ENCODE assay signal across 8 mouse cellular contexts in genomic region chr16:92511773-92512391, GRCm38 (mm10). TPM values are rescaled to one million over a fixed set of nuclear protein-coding genes. Genes with fewer than 3 reads are reported as not detected.
DNase-seq lines count a peak whose midpoint lies in the region; ATAC-seq and TF ChIP-seq lines count a peak whose summit lies in the region.

No protein-coding gene starts in this region.

- H3K9me3 ChIP-seq in forebrain, embryonic 13.5 days (replicated peaks) = no peaks in the 10 kb centered on the region

- 21% methylated on average over 5 of the region's 5 CpGs for whole genome bisulfite sequencing in cerebellum, adult 2 months
- 47% methylated on average over 5 of the region's 5 CpGs for WGBS in forebrain, embryonic 13.5 days

- no peak overlapping the region for H3K4me3 ChIP-seq in cerebellum, adult 2 months (replicated peaks; ENCODE audit: insufficient read depth, low read depth, low read length)
- H3K4me3 ChIP-seq in testis, adult 2 months (ENCODE audit: control insufficient read depth, low read depth, low read length) = peak overlapping the region; percentile 60
- H3K4me3 ChIP-seq in forebrain, embryonic 13.5 days = no peak overlapping the region

- DNase-seq in cerebellum, adult 2 months = peak in 1 of 2 experiments; percentile 21
- DNase-seq in cerebellum, adult 11-12 months = no peak
- DNase-seq in testis, postnatal 14 days (ENCODE audit: low spot score) = no peak
- DNase-seq in urinary bladder, postnatal 4 days (ENCODE audit: low spot score in 2 of 2) = no peak
- no peak for DNase-seq in spleen, postnatal 14 days (ENCODE audit: low spot score in 2 of 2)

- no peaks in the 10 kb centered on the region for H3K36me3 ChIP-seq in testis, adult 2 months (ENCODE audit: control insufficient read depth, insufficient read depth, low read length)
- no peaks in the 10 kb centered on the region for H3K36me3 ChIP-seq in forebrain, embryonic 13.5 days (ENCODE audit: poor library complexity, severe bottlenecking)

- no peak overlapping the region for H3K4me2 ChIP-seq in forebrain, embryonic 13.5 days

- peak; percentile 54 for TF ChIP-seq CTCF in cerebellum, adult 2 months (IDR thresholded peaks at IDR 0.05; ENCODE audit: borderline replicate concordance, insufficient read depth, low read depth, low read length)
- TF ChIP-seq CTCF in testis, adult 2 months (IDR thresholded peaks at IDR 0.05; ENCODE audit: control insufficient read depth, insufficient read depth, insufficient replicate concordance, low read depth, low read length) = peak; percentile 38; the same call in 1 of the 2 replicates

- H3K9ac ChIP-seq in forebrain, embryonic 13.5 days = no peak overlapping the region

- no peak for TF ChIP-seq POLR2A in cerebellum, adult 2 months (IDR thresholded peaks at IDR 0.05; ENCODE audit: borderline replicate concordance, insufficient read depth, low read length)
- peak; percentile 27; the same call in 1 of the 2 replicates for TF ChIP-seq POLR2A in testis, adult 2 months (IDR thresholded peaks at IDR 0.05; ENCODE audit: control insufficient read depth, low read depth, low read length)

- no peaks in the 10 kb centered on the region for H3K27me3 ChIP-seq in cerebellum, adult 2 months (ENCODE audit: control insufficient read depth, insufficient read depth, low read length)
- no peaks in the 10 kb centered on the region for H3K27me3 ChIP-seq in testis, adult 2 months (ENCODE audit: control insufficient read depth, insufficient read depth, low read length)
- H3K27me3 ChIP-seq in forebrain, embryonic 13.5 days = no peaks in the 10 kb centered on the region

- peak; percentile 54 for ATAC-seq in forebrain, embryonic 13.5 days
- peak; percentile 70 for ATAC-seq in megakaryocyte, adult 5-6 weeks (ENCODE audit: poor library complexity, severe bottlenecking)

- no peak overlapping the region for H3K27ac ChIP-seq in cerebellum, adult 2 months (ENCODE audit: insufficient read depth, low read length)
- H3K27ac ChIP-seq in testis, adult 2 months (ENCODE audit: control insufficient read depth, insufficient read depth, low read depth, low read length) = no peak overlapping the region
- peak overlapping the region; percentile 36 for H3K27ac ChIP-seq in forebrain, embryonic 13.5 days

- H3K4me1 ChIP-seq in cerebellum, adult 2 months (ENCODE audit: control insufficient read depth, insufficient read depth, low read length) = 0 out of 2 replicates have a peak, but pooled peaks cover 2% of the 10 kb centered on the region
- no peaks in the 10 kb centered on the region for H3K4me1 ChIP-seq in testis, adult 2 months (ENCODE audit: control insufficient read depth, insufficient read depth, low read length)
- H3K4me1 ChIP-seq in forebrain, embryonic 13.5 days = peaks cover 19% of the 10 kb centered on the region

RNA-seq across cellular contexts. Expression of gene Clic6, which starts 26.3 kb away (rescaled TPM):
- 7.9 and 14.7 TPM in 2 replicates for polyA plus RNA-seq in cerebellum, adult 2 months (2012; rRNA removed)
- polyA plus RNA-seq in testis, adult 2 months (2012; rRNA removed) = 1.1 and 1.2 TPM in 2 replicates
- polyA plus RNA-seq in forebrain, embryonic 13.5 days (2015; fragmentation: Nextera tagmentation; extraction: Ambion mirVana) = 3.6 and 5.6 TPM in 2 replicates
- total RNA-seq in megakaryocyte, adult 5-6 weeks (2015) = not detected in 2 replicates
- total RNA-seq in megakaryocyte, adult 5-6 weeks (2017) = not detected in 2 replicates

RNA-seq across cellular contexts. Expression of gene Rcan1, which starts 41.2 kb away (rescaled TPM):
- polyA plus RNA-seq in cerebellum, adult 2 months (2012; rRNA removed) = 32.1 and 35.8 TPM in 2 replicates
- polyA plus RNA-seq in testis, adult 2 months (2012; rRNA removed) = 10.0 and 11.6 TPM in 2 replicates
- 34.3 and 36.5 TPM in 2 replicates for polyA plus RNA-seq in forebrain, embryonic 13.5 days (2015; fragmentation: Nextera tagmentation; extraction: Ambion mirVana)
- total RNA-seq in megakaryocyte, adult 5-6 weeks (2015) = 8.6 and 8.8 TPM in 2 replicates
- total RNA-seq in megakaryocyte, adult 5-6 weeks (2017) = 8.8 and 11.5 TPM in 2 replicates
